Mouse (Mus musculus) midbrain, postnatal 0 days (tissue): ENCODE measurements around the gene Rab3ip. TPM values are rescaled to one million over a fixed set of nuclear protein-coding genes. Genes with fewer than 3 reads are reported as not detected.

Experiments used
- ATAC-seq: fragments of 200-750 bp; cut with Nextera tagmentation; 2 replicates; pipeline ENCODE4 v1.8.0; 2017; ENCODE audit warnings: moderate number of reproducible peaks, mild to moderate bottlenecking, moderate TSS enrichment, moderate library complexity; ENCODE audit not compliant: low FRiP score
- DNase-seq: peaks from one replicate; pipeline ENCODE4 v3.0.0-alpha.2; 2015; ENCODE audit warnings: low spot score
- H3K27ac ChIP-seq: fragments of 300-500 bp; sonication (generic); 2 replicates; pipeline ENCODE4 v1.5.1; 2014; ENCODE audit warnings: low read depth, mild to moderate bottlenecking, low read length, mixed read lengths
- H3K27me3 ChIP-seq: fragments of 300-500 bp; sonication (generic); 2 replicates; pipeline ENCODE4 v1.6.1; 2014; ENCODE audit warnings: low read length, control low read depth, mixed read lengths; ENCODE audit not compliant: insufficient read depth
- H3K36me3 ChIP-seq: fragments of 300-500 bp; sonication (generic); 2 replicates; pipeline ENCODE4 v1.6.1; 2014; ENCODE audit warnings: low read length, control low read depth, mixed read lengths; ENCODE audit not compliant: insufficient read depth
- H3K4me1 ChIP-seq: fragments of 300-500 bp; sonication (generic); 2 replicates; pipeline ENCODE4 v1.6.1; 2014; ENCODE audit warnings: mild to moderate bottlenecking, control low read depth, antibody characterized with exemption, low read length, mixed read lengths; ENCODE audit not compliant: insufficient read depth
- H3K4me2 ChIP-seq: fragments of 300-500 bp; sonication (generic); 2 replicates; pipeline ENCODE4 v1.6.1; 2014; ENCODE audit warnings: low read depth, mild to moderate bottlenecking, low read length, mixed read lengths; ENCODE audit not compliant: poor library complexity, severe bottlenecking
- H3K4me3 ChIP-seq: fragments of 300-500 bp; sonication (generic); 2 replicates; pipeline ENCODE4 v1.5.1; 2014; ENCODE audit warnings: low read depth, mild to moderate bottlenecking, low read length, moderate library complexity
- H3K9ac ChIP-seq: fragments of 300-500 bp; sonication (generic); replicated peaks from 2 replicates; pipeline ENCODE4 v1.6.1; 2014; ENCODE audit warnings: mild to moderate bottlenecking, low read length, moderate library complexity, mixed read lengths; ENCODE audit not compliant: poor library complexity, severe bottlenecking
- H3K9me3 ChIP-seq: fragments of 300-500 bp; sonication (generic); 2 replicates; pipeline ENCODE4 v1.6.1; 2016; ENCODE audit warnings: low read length, control low read depth
- CTCF ChIP-seq: IDR thresholded peaks from 2 replicates; pipeline ENCODE4 v1.5.1; 2016; ENCODE audit warnings: antibody characterized with exemption, mild to moderate bottlenecking
- WGBS: fragments of 180-500 bp; shearing (Covaris S2); extraction: QIAGEN DNeasy Blood & Tissue Kit; methylation state at CpG from one replicate; pipeline ENCODE4 v1.1.7; 2014; 5-methylcytosine and 5-hydroxymethylcytosine counted together
- polyA plus RNA-seq: library from polyadenylated mRNA; unstranded; fragments of >200 nt; fragmentation: Nextera tagmentation; extraction: Ambion mirVana; gene quantifications from 2 replicates; pipeline ENCODE4 v1.2.1, GENCODE M21; 2015
- total RNA-seq: library from RNA; depleted of rRNA; stranded (reverse); fragments of >200 nt; gene quantifications from 2 replicates; pipeline ENCODE4 v1.2.3, GENCODE M21; 2014

Rab3ip gene
- total and polyA plus RNA-seq, 2 experiments from 2014 or later: 34.6 to 142 TPM

DNA sequence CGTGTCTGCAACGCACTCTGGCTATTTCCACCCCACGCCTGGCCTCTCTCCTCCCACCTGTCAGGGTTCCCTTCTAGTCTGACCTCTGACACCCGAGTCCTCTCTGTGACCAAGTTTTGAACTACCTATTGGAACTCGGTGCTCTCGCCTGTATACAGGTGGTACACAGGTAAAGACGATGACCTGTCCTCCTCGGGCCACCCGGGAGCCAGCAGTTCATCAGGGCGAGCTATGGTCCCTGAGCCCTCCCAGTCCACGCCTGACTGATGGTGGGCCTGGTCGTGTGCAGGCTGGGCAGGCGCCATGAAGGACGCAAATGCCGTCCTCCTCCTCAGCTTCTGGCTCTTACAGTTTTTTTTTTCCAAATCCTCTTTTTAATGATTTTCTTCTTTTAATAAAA, 29.2 kb downstream of the Rab3ip start:
- Histone ChIP-seq H3K4me3 (no peak overlapping the region), H3K27ac (no peak overlapping the region), H3K9me3 (no peaks in the 10 kb centered on the region), H3K4me2 (no peak overlapping the region), H3K4me1 (no peaks in the 10 kb centered on the region), H3K27me3 (no peaks in the 10 kb centered on the region), H3K36me3 (0 out of 2 replicates have a peak, but pooled peaks cover 7% of the 10 kb centered on the region), H3K9ac (no peak overlapping the region)
- DNase-seq (no peak), ATAC-seq (no peak)
- no peak for TF ChIP-seq CTCF
- 96% methylated on average over 15 of the region's 15 CpGs for WGBS

DNA sequence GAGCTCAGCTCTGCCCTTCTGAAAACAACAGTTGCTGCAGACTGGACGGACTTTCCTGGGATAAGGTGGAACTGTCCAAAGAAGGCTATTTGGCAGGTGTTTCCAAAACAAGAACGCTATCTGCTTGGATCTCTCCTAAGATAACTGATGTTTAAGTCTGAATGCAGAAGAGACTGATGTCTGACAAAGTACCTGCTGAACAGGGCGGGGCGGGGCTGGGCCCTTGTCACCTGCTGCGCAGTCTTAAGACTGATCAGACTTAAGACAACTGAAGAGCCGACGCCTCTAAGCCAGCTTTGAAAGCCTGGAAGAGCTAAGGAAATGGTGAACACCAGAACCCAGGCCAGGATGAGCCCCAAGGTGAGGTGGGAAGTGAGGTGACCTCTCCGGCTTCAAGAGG, 29.9 kb downstream of the Rab3ip start:
- H3K27ac ChIP-seq: no peak overlapping the region
- ATAC-seq: no peak
- 95% methylated on average over 8 of the region's 8 CpGs for WGBS

GRCm38 (mm10) chr10:116919368-116920317, 30.9 kb downstream of the Rab3ip start:
- no peak for TF ChIP-seq CTCF
- Histone ChIP-seq H3K9ac (no peak overlapping the region), H3K36me3 (0 out of 2 replicates have a peak, but pooled peaks cover 10% of the 10 kb centered on the region), H3K9me3 (no peaks in the 10 kb centered on the region), H3K27me3 (no peaks in the 10 kb centered on the region), H3K4me2 (no peak overlapping the region), H3K27ac (no peak overlapping the region), H3K4me3 (no peak overlapping the region), H3K4me1 (no peaks in the 10 kb centered on the region)
- ATAC-seq (no peak), DNase-seq (no peak)
- 89% methylated on average over 25 of the region's 25 CpGs for WGBS

More for the DNA sequence above, 29.9 kb downstream of the Rab3ip start:
- H3K9me3 ChIP-seq: no peaks in the 10 kb centered on the region
- H3K36me3 ChIP-seq: 0 out of 2 replicates have a peak, but pooled peaks cover 9% of the 10 kb centered on the region
- H3K4me3 ChIP-seq: no peak overlapping the region
- no peak overlapping the region for H3K9ac ChIP-seq
- no peaks in the 10 kb centered on the region for H3K4me1 ChIP-seq
- H3K4me2 ChIP-seq: no peak overlapping the region
- DNase-seq: no peak
- H3K27me3 ChIP-seq: no peaks in the 10 kb centered on the region
- TF ChIP-seq CTCF: no peak

- Histone ChIP-seq H3K4me2 (no peak overlapping the region), H3K4me1 (no peaks in the 10 kb centered on the region), H3K27ac (no peak overlapping the region), H3K4me3 (no peak overlapping the region), H3K27me3 (no peaks in the 10 kb centered on the region), H3K9ac (no peak overlapping the region), H3K9me3 (no peaks in the 10 kb centered on the region), H3K36me3 (peaks cover 21% of the 10 kb centered on the region)
- 83% methylated on average over 8 of the region's 8 CpGs for WGBS
- TF ChIP-seq CTCF: no peak
- no peak for ATAC-seq
- no peak for DNase-seq
Observed at GRCm38 (mm10) chr10:116916581-116916980, 34.0 kb downstream of the Rab3ip start.

- no peaks in the 10 kb centered on the region for H3K9me3 ChIP-seq
- H3K27ac ChIP-seq: no peak overlapping the region
- no peak for DNase-seq
- no peak for ATAC-seq
- H3K4me2 ChIP-seq: no peak overlapping the region
- WGBS: 96% methylated on average over 8 of the region's 8 CpGs
- peaks cover 23% of the 10 kb centered on the region for H3K36me3 ChIP-seq
- no peaks in the 10 kb centered on the region for H3K27me3 ChIP-seq
- no peaks in the 10 kb centered on the region for H3K4me1 ChIP-seq
- no peak for TF ChIP-seq CTCF
- no peak overlapping the region for H3K9ac ChIP-seq
- no peak overlapping the region for H3K4me3 ChIP-seq
Observed at GRCm38 (mm10) chr10:116915286-116915685, 35.3 kb downstream of the Rab3ip start.

- no peak for ATAC-seq
- no peak for TF ChIP-seq CTCF
- Histone ChIP-seq H3K4me2 (no peak overlapping the region), H3K9me3 (no peaks in the 10 kb centered on the region), H3K27me3 (no peaks in the 10 kb centered on the region), H3K4me3 (no peak overlapping the region), H3K9ac (no peak overlapping the region), H3K27ac (no peak overlapping the region), H3K4me1 (no peaks in the 10 kb centered on the region), H3K36me3 (peaks cover 30% of the 10 kb centered on the region)
- no peak for DNase-seq
- WGBS: 95% methylated on average over 9 of the region's 9 CpGs
Observed at GRCm38 (mm10) chr10:116914586-116914985, 36.0 kb downstream of the Rab3ip start.
